Comparison of ENCODE assay signal across 16 mouse cellular contexts in the genomic region with DNA sequence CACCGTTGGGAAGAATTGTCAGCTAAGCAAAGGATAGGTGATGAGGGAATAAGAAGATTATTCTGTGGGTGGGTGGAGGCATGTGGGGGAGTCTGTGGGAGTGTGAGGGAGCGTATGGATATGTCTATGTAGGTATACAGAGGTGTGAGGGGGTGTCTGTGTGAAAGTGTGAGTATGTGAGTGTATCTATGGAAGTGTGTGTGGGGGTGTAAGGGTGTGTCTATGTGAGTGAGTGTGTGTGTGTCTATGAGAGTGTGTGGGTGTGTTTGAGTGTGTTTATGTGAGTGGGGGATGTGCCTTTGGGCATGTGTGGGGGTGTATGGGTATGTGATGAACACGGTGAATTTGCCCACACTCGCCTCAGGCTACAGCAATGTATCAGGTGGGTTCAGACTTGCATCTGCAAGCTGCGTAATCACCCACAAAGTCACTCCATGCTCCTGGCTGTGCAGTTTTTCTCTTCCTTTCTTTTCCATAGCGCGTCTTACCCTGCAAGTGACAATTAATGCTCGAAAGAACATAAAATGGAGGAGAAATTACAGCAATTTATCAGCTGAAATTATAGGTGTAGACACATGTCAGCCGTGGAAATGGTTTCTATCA.
DNase-seq lines count a peak whose midpoint lies in the region; ATAC-seq and TF ChIP-seq lines count a peak whose summit lies in the region.
"Had no signal": no experiment of that assay in that cellular context is flagged by ENCODE, and none has a peak within 500 bp of the region (broad histone marks: within the 10 kb centered on the region; RNA-seq: fewer than 3 reads in every experiment).

No protein-coding gene starts in this region.

- no peak overlapping the region for H3K4me2 ChIP-seq in forebrain, embryonic 14.5 days (ENCODE audit: low read length)
- H3K4me2 ChIP-seq in forebrain, embryonic 11.5 days (ENCODE audit: low read depth, low read length, severe bottlenecking) = no peak overlapping the region
- no peak overlapping the region for H3K4me2 ChIP-seq in midbrain, embryonic 16.5 days (ENCODE audit: low read length)
- H3K4me2 ChIP-seq in midbrain, embryonic 14.5 days (ENCODE audit: low read length) = no peak overlapping the region
- no peak overlapping the region for H3K4me2 ChIP-seq in forebrain, postnatal 0 days (ENCODE audit: low read depth)
- H3K4me2 ChIP-seq: hindbrain, embryonic 14.5 days had no signal

- no peaks in the 10 kb centered on the region for H3K36me3 ChIP-seq in forebrain, embryonic 14.5 days (ENCODE audit: control insufficient read depth, insufficient read depth, low read length)
- no peaks in the 10 kb centered on the region for H3K36me3 ChIP-seq in forebrain, embryonic 11.5 days (ENCODE audit: control insufficient read depth, insufficient read depth, low read length)
- H3K36me3 ChIP-seq in midbrain, embryonic 16.5 days (ENCODE audit: control insufficient read depth, insufficient read depth, low read length) = no peaks in the 10 kb centered on the region
- no peaks in the 10 kb centered on the region for H3K36me3 ChIP-seq in midbrain, embryonic 14.5 days (ENCODE audit: control insufficient read depth, insufficient read depth, low read length)
- no peaks in the 10 kb centered on the region for H3K36me3 ChIP-seq in forebrain, postnatal 0 days (ENCODE audit: insufficient read depth)
- H3K36me3 ChIP-seq: embryonic facial prominence, embryonic 10.5 days; heart, embryonic 10.5 days had no signal

- 74% methylated on average over 9 of the region's 9 CpGs for WGBS in forebrain, embryonic 14.5 days
- WGBS in forebrain, embryonic 11.5 days = 81% methylated on average over 9 of the region's 9 CpGs
- WGBS in midbrain, embryonic 16.5 days = 74% methylated on average over 9 of the region's 9 CpGs
- 86% methylated on average over 9 of the region's 9 CpGs for WGBS in midbrain, embryonic 14.5 days
- 66% methylated on average over 9 of the region's 9 CpGs for WGBS in forebrain, postnatal 0 days

- H3K9ac ChIP-seq in forebrain, embryonic 14.5 days (ENCODE audit: low read length) = no peak overlapping the region
- H3K9ac ChIP-seq in forebrain, embryonic 11.5 days (ENCODE audit: low read length) = no peak overlapping the region
- no peak overlapping the region for H3K9ac ChIP-seq in midbrain, embryonic 16.5 days (ENCODE audit: low read depth, low read length)
- no peak overlapping the region for H3K9ac ChIP-seq in midbrain, embryonic 14.5 days (replicated peaks; ENCODE audit: low read length)
- no peak overlapping the region for H3K9ac ChIP-seq in forebrain, postnatal 0 days
- H3K9ac ChIP-seq: hindbrain, embryonic 14.5 days had no signal

- H3K27me3 ChIP-seq in forebrain, embryonic 14.5 days (replicated peaks; ENCODE audit: control insufficient read depth, insufficient read depth, low read length) = no peaks in the 10 kb centered on the region
- no peaks in the 10 kb centered on the region for H3K27me3 ChIP-seq in forebrain, embryonic 11.5 days (ENCODE audit: control insufficient read depth, insufficient read depth, low read length)
- no peaks in the 10 kb centered on the region for H3K27me3 ChIP-seq in midbrain, embryonic 16.5 days (ENCODE audit: control insufficient read depth, insufficient read depth, low read depth, low read length)
- H3K27me3 ChIP-seq in midbrain, embryonic 14.5 days (ENCODE audit: control insufficient read depth, insufficient read depth, low read length) = no peaks in the 10 kb centered on the region
- no peaks in the 10 kb centered on the region for H3K27me3 ChIP-seq in forebrain, postnatal 0 days (ENCODE audit: insufficient read depth, low read length)

- no peaks in the 10 kb centered on the region for H3K4me1 ChIP-seq in forebrain, embryonic 14.5 days (ENCODE audit: control insufficient read depth, insufficient read depth, low read length)
- no peaks in the 10 kb centered on the region for H3K4me1 ChIP-seq in forebrain, embryonic 11.5 days (replicated peaks; ENCODE audit: control insufficient read depth, insufficient read depth, low read length)
- 0 out of 2 replicates have a peak, but pooled peaks cover 5% of the 10 kb centered on the region for H3K4me1 ChIP-seq in midbrain, embryonic 16.5 days (ENCODE audit: control insufficient read depth, insufficient read depth, low read length)
- no peaks in the 10 kb centered on the region for H3K4me1 ChIP-seq in midbrain, embryonic 14.5 days (ENCODE audit: control insufficient read depth, insufficient read depth, low read length)
- peaks cover 4% of the 10 kb centered on the region; the same call in 1 of the 2 replicates for H3K4me1 ChIP-seq in forebrain, postnatal 0 days (ENCODE audit: insufficient read depth)
- H3K4me1 ChIP-seq: embryonic facial prominence, embryonic 10.5 days had no signal

- H3K27ac ChIP-seq in forebrain, embryonic 14.5 days (ENCODE audit: low read depth, low read length) = peak overlapping the region; percentile 48; the same call in 1 of the 2 replicates
- H3K27ac ChIP-seq in forebrain, embryonic 11.5 days (ENCODE audit: low read depth, low read length) = no peak overlapping the region
- peak overlapping the region; percentile 36 for H3K27ac ChIP-seq in midbrain, embryonic 16.5 days (ENCODE audit: low read length)
- H3K27ac ChIP-seq in midbrain, embryonic 14.5 days (replicated peaks; ENCODE audit: low read depth, low read length) = no peak overlapping the region
- H3K27ac ChIP-seq in forebrain, postnatal 0 days (ENCODE audit: low read depth, low read length) = peak overlapping the region; percentile 64
- H3K27ac ChIP-seq: embryonic facial prominence, embryonic 10.5 days; heart, embryonic 10.5 days; hindbrain, embryonic 14.5 days had no signal

- H3K4me3 ChIP-seq in forebrain, embryonic 14.5 days (ENCODE audit: low read depth, low read length) = no peak overlapping the region
- no peak overlapping the region for H3K4me3 ChIP-seq in forebrain, embryonic 11.5 days (ENCODE audit: low read depth, low read length)
- no peak overlapping the region for H3K4me3 ChIP-seq in midbrain, embryonic 16.5 days (ENCODE audit: low read depth, low read length)
- no peak overlapping the region for H3K4me3 ChIP-seq in midbrain, embryonic 14.5 days (replicated peaks; ENCODE audit: low read depth, low read length)
- no peak overlapping the region for H3K4me3 ChIP-seq in forebrain, postnatal 0 days (ENCODE audit: low read depth, low read length)
- H3K4me3 ChIP-seq: embryonic facial prominence, embryonic 10.5 days; heart, embryonic 10.5 days had no signal

- 0 out of 2 replicates have a peak, but pooled peaks have one; percentile 34 for ATAC-seq in forebrain, embryonic 14.5 days
- ATAC-seq in forebrain, embryonic 11.5 days (replicated peaks; ENCODE audit: low FRiP score) = no peak
- ATAC-seq in midbrain, embryonic 16.5 days = 0 out of 2 replicates have a peak, but pooled peaks have one; percentile 36
- ATAC-seq in midbrain, embryonic 14.5 days (ENCODE audit: low FRiP score, low TSS enrichment) = no peak
- ATAC-seq in forebrain, postnatal 0 days = peak; percentile 85
- ATAC-seq: intestine, embryonic 16.5 days had no signal

- TF ChIP-seq CTCF in forebrain, postnatal 0 days (IDR thresholded peaks at IDR 0.05; ENCODE audit: low read depth) = no peak

- peak; percentile 28 for DNase-seq in forebrain, embryonic 14.5 days (ENCODE audit: low spot score)
- no peak for DNase-seq in forebrain, embryonic 11.5 days (ENCODE audit: low spot score)
- DNase-seq in midbrain, embryonic 14.5 days = no peak
- DNase-seq in brain, adult 2 months (ENCODE audit: low read depth, low spot score) = peak; percentile 58
- DNase-seq in forebrain, postnatal 0 days = peak; percentile 39
- no peak for DNase-seq in spleen, postnatal 36 days (ENCODE audit: low spot score in 2 of 2)
- DNase-seq: adrenal gland, postnatal 10 days; cerebellum, adult 2 months; gastrocnemius, postnatal 36 days; heart, adult 11 months; heart, postnatal 14 days had no signal

- H3K9me3 ChIP-seq in forebrain, embryonic 14.5 days (replicated peaks; ENCODE audit: control insufficient read depth, low read length) = no peaks in the 10 kb centered on the region
- H3K9me3 ChIP-seq in forebrain, embryonic 11.5 days (ENCODE audit: control insufficient read depth, low read length) = no peaks in the 10 kb centered on the region
- no peaks in the 10 kb centered on the region for H3K9me3 ChIP-seq in midbrain, embryonic 16.5 days (replicated peaks; ENCODE audit: control insufficient read depth, low read length, poor library complexity, severe bottlenecking)
- H3K9me3 ChIP-seq in midbrain, embryonic 14.5 days (ENCODE audit: control insufficient read depth, low read length) = no peaks in the 10 kb centered on the region
- H3K9me3 ChIP-seq in forebrain, postnatal 0 days (ENCODE audit: low read length) = no peaks in the 10 kb centered on the region
- H3K9me3 ChIP-seq: embryonic facial prominence, embryonic 10.5 days; heart, embryonic 10.5 days had no signal

Comparison
In these comparisons a context has a peak if more than half of its experiments do, and no peak if none do; other contexts are left out.
1. ATAC-seq: peak in forebrain, embryonic 14.5 days (single experiment), midbrain, embryonic 16.5 days (single experiment) and forebrain, postnatal 0 days (single experiment); none in forebrain, embryonic 11.5 days (single experiment) and midbrain, embryonic 14.5 days (single experiment).
2. DNase-seq: peak in forebrain, embryonic 14.5 days (single experiment), brain, adult 2 months (single experiment) and forebrain, postnatal 0 days (single experiment); none in forebrain, embryonic 11.5 days (single experiment), midbrain, embryonic 14.5 days (single experiment) and spleen, postnatal 36 days (0 of 2).
3. H3K27ac ChIP-seq: peak in forebrain, embryonic 14.5 days (single experiment), midbrain, embryonic 16.5 days (single experiment) and forebrain, postnatal 0 days (single experiment); none in forebrain, embryonic 11.5 days (single experiment) and midbrain, embryonic 14.5 days (single experiment).